Mouse (Mus musculus): ENCODE measurements around the gene Enpp1. TPM values are rescaled to one million over a fixed set of nuclear protein-coding genes. Genes with fewer than 3 reads are reported as not detected.

The Enpp1 gene
- polyA plus RNA-seq, 1 experiment from 2014 or later: 1.2 TPM

DNA sequence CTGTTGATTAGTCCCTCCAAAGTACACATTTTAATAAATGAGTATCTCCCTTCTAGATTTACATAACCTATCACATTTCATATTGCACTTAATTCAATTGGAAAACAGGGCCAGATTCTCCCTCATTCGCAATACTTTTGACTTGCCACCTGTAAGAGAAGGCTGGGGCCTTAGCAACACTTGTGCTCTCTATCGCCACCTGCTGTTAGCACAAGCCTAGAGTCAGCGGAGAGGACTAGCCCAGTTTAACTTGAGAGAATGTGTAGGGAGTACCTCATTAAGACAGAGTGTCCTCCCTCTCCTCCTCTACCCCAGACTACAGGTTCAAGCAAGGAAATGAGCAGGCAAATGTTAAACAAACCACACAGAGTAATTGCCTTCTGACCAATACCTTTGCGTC, 120.8 kb downstream of the Enpp1 start:
- Histone ChIP-seq H3K4me3 (ENCODE audit: low read depth, low read length) (no peak overlapping the region), H3K27me3 (ENCODE audit: control insufficient read depth, insufficient read depth, low read length) (no peaks in the 10 kb centered on the region), H3K4me1 (ENCODE audit: control insufficient read depth, insufficient read depth, low read length) (peaks cover 4% of the 10 kb centered on the region), H3K9ac (ENCODE audit: low read length) (no peak overlapping the region), H3K27ac (ENCODE audit: low read depth, low read length) (no peak overlapping the region), H3K9me3 (ENCODE audit: control insufficient read depth, low read length) (no peaks in the 10 kb centered on the region), H3K4me2 (no peak overlapping the region), H3K36me3 (ENCODE audit: control insufficient read depth, insufficient read depth, low read length) (no peaks in the 10 kb centered on the region)
- 0 out of 2 replicates have a peak, but pooled peaks have one; percentile 35 for ATAC-seq (ENCODE audit: low FRiP score)
- 15% methylated on average over 4 of the region's 4 CpGs for WGBS
- DNase-seq (ENCODE audit: low spot score, missing footprints): peak; percentile 96

DNA sequence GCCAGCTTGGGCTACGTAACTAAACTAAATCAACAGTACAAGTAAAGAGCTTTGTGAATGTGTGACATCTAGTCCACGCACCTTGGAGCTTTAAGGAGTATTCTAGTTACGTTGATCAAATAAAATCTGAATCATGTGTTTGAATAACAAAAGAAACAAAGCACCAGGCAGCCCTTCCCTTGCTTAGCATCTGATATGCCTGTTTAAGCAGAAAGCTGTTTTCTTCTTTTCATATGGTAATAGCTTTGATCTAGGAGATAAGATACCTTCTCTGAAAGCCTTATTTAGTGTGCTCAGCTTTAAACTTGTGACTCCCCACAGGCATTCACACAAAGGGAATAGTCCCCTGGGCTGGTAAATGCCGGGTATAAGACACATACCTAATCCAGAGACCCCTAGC, 121.4 kb downstream of the Enpp1 start:
- Histone ChIP-seq H3K27me3 (ENCODE audit: control insufficient read depth, insufficient read depth, low read length) (no peaks in the 10 kb centered on the region), H3K9me3 (ENCODE audit: control insufficient read depth, low read length) (no peaks in the 10 kb centered on the region), H3K4me3 (ENCODE audit: low read depth, low read length) (no peak overlapping the region), H3K27ac (ENCODE audit: low read depth, low read length) (no peak overlapping the region), H3K4me2 (no peak overlapping the region), H3K9ac (ENCODE audit: low read length) (no peak overlapping the region), H3K4me1 (ENCODE audit: control insufficient read depth, insufficient read depth, low read length) (peaks cover 4% of the 10 kb centered on the region), H3K36me3 (ENCODE audit: control insufficient read depth, insufficient read depth, low read length) (no peaks in the 10 kb centered on the region)
- 28% methylated on average over 4 of the region's 4 CpGs for WGBS
- DNase-seq (ENCODE audit: low spot score, missing footprints): no peak
- ATAC-seq (ENCODE audit: low FRiP score): no peak

DNA sequence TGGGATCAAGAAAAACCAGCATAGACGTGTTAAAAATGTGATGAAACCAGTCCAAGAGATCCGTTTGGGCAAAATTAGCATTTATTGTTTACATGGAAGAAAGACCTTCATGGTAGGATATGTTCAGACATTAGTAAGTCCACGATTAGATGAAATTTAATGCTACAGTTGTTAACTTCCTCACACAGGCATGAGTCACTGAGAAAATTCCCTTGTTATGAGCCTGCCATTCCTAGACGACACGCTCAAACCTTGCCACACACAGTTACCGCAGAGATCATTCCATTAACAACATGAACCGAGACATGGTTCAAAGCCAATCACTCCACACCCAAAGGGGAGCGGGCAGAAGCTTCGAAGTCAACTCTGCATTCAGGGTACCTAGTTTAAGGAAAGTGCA, 122.7 kb downstream of the Enpp1 start:
- no peak for ATAC-seq (ENCODE audit: low FRiP score)
- no peaks in the 10 kb centered on the region for H3K9me3 ChIP-seq (ENCODE audit: control insufficient read depth, low read length)
- H3K27ac ChIP-seq (ENCODE audit: low read depth, low read length): no peak overlapping the region
- peaks cover 4% of the 10 kb centered on the region; the same call in 1 of the 2 replicates for H3K4me1 ChIP-seq (ENCODE audit: control insufficient read depth, insufficient read depth, low read length)
- no peaks in the 10 kb centered on the region for H3K36me3 ChIP-seq (ENCODE audit: control insufficient read depth, insufficient read depth, low read length)
- no peak overlapping the region for H3K4me3 ChIP-seq (ENCODE audit: low read depth, low read length)
- 90% methylated on average over 9 of the region's 9 CpGs for WGBS
- H3K9ac ChIP-seq (ENCODE audit: low read length): no peak overlapping the region
- no peaks in the 10 kb centered on the region for H3K27me3 ChIP-seq (ENCODE audit: control insufficient read depth, insufficient read depth, low read length)
- no peak for DNase-seq (ENCODE audit: low spot score, missing footprints)
- H3K4me2 ChIP-seq: no peak overlapping the region

DNA sequence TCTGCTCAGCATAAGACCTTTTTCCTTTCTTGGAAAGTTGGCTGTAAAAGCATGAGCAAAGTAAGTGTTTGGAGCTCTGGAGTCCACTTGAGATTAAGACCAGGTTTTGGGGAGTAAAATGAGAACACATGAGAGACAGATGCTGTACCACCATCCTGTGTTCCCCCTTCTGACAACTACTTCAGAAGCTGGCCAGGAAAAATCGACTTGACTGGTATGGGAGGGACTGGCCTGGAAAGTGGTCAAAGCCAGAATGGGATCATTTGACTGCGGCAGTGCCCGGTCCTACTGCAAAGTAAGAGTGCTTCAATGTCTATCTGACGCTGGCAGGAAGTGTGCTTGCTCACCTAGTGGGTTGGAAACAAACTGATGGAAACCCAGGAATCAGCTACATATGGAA, 123.1 kb downstream of the Enpp1 start:
- WGBS: 80% methylated on average over 4 of the region's 4 CpGs
- Histone ChIP-seq H3K9ac (ENCODE audit: low read length) (no peak overlapping the region), H3K4me3 (ENCODE audit: low read depth, low read length) (no peak overlapping the region), H3K27ac (ENCODE audit: low read depth, low read length) (no peak overlapping the region), H3K36me3 (ENCODE audit: control insufficient read depth, insufficient read depth, low read length) (no peaks in the 10 kb centered on the region), H3K4me1 (ENCODE audit: control insufficient read depth, insufficient read depth, low read length) (peaks cover 4% of the 10 kb centered on the region; the same call in 1 of the 2 replicates), H3K4me2 (no peak overlapping the region), H3K27me3 (ENCODE audit: control insufficient read depth, insufficient read depth, low read length) (no peaks in the 10 kb centered on the region), H3K9me3 (ENCODE audit: control insufficient read depth, low read length) (no peaks in the 10 kb centered on the region)
- DNase-seq (ENCODE audit: low spot score, missing footprints) (no peak), ATAC-seq (ENCODE audit: low FRiP score) (no peak)

Other genes with a start within 250 kb of the Enpp1 start
- 3.2 and 3.8 TPM in 2 replicates for gene Ccn2, start 116.7 kb downstream of the Enpp1 start, polyA plus RNA-seq (2014; fragmentation: Nextera tagmentation; extraction: Ambion mirVana)
- 8.1 and 8.9 TPM in 2 replicates for gene Enpp3, start 130.7 kb upstream of the Enpp1 start, polyA plus RNA-seq (2014; fragmentation: Nextera tagmentation; extraction: Ambion mirVana)
- 31.2 TPM in 2 replicates for gene Med23, start 157.8 kb upstream of the Enpp1 start, polyA plus RNA-seq (2014; fragmentation: Nextera tagmentation; extraction: Ambion mirVana)
- 1.9 and 2.0 TPM in 2 replicates for gene Arg1, start 215.3 kb upstream of the Enpp1 start, polyA plus RNA-seq (2014; fragmentation: Nextera tagmentation; extraction: Ambion mirVana)

Data from midbrain, embryonic 11.5 days (tissue).